Mouse (Mus musculus): ENCODE measurements around the gene Mnt. TPM values are rescaled to one million over a fixed set of nuclear protein-coding genes. Genes with fewer than 3 reads are reported as not detected.

The Mnt gene
- polyA plus RNA-seq (2014; fragmentation: Illumina TruSeq; extraction: RNeasy Lipid Tissue Mini Kit (QIAGEN cat#74804); ENCODE audit: insufficient read depth, low read depth, low replicate concordance), result 6.4 TPM

DNA sequence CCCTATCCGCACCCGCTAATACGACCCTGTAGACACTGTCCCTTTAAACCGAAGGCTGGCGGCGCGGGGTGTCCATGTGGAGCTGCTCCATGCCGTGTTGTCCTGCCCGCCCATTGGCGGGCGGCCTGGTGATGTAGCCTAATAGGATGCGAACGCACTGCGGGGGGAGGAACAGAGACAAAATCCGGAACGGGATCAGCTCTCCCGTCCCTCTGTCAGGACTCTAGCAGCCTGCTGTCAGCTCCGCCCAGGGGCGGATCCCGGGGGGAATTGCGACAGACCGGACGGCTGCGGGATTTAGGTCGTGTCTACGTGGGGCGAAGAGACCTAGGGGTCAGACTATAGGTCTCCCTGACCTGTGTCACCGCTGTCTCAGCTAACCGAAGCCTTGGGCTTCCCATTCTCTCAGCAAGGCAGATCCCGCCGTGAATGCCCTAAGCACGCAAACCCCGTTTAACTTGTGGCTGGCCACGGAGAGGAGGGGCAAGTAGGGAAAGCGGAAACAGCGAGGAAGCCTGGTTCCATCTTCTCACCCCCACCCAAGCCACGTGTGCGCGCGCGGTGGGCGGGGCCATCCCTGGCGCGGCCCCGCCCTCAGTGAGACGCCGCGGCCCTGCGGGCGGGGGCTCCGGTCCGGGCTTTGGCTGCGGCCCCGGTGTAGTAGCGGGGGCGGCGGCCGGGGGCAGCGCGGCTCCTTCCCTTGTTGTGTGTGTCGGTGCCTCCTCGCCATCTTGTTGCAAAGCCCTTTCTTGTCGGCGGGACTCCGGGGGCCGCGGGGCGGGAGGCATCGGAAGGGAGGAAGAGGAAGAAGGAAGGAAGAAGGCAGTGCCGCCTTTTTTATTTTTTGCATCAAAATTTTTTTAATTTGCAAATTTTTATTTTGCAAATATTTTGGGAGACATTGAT, at the start of gene Mnt:
Gene Mnt (plus strand): TSS at position 665 of the 906 bp plus-strand sequence.

Other genes with a start within 250 kb of the Mnt start
- gene Rap1gap2, start 220.0 kb upstream of the Mnt start, polyA plus RNA-seq (2014; fragmentation: Illumina TruSeq; extraction: RNeasy Lipid Tissue Mini Kit (QIAGEN cat#74804); ENCODE audit: insufficient read depth, low read depth, low replicate concordance), result 3.0 TPM
- 0.39 TPM for gene Ccdc92b, start 211.3 kb upstream of the Mnt start, polyA plus RNA-seq (2014; fragmentation: Illumina TruSeq; extraction: RNeasy Lipid Tissue Mini Kit (QIAGEN cat#74804); ENCODE audit: insufficient read depth, low read depth, low replicate concordance)
- 13.7 TPM for gene Cluh, start 181.4 kb upstream of the Mnt start, polyA plus RNA-seq (2014; fragmentation: Illumina TruSeq; extraction: RNeasy Lipid Tissue Mini Kit (QIAGEN cat#74804); ENCODE audit: insufficient read depth, low read depth, low replicate concordance)
- 42.4 TPM for gene Pafah1b1, start 106.2 kb upstream of the Mnt start, polyA plus RNA-seq (2014; fragmentation: Illumina TruSeq; extraction: RNeasy Lipid Tissue Mini Kit (QIAGEN cat#74804); ENCODE audit: insufficient read depth, low read depth, low replicate concordance)
- 7.0 TPM for gene Mettl16, start 60.1 kb upstream of the Mnt start, polyA plus RNA-seq (2014; fragmentation: Illumina TruSeq; extraction: RNeasy Lipid Tissue Mini Kit (QIAGEN cat#74804); ENCODE audit: insufficient read depth, low read depth, low replicate concordance)
- 4.6 TPM for gene Sgsm2, start 66.1 kb downstream of the Mnt start, polyA plus RNA-seq (2014; fragmentation: Illumina TruSeq; extraction: RNeasy Lipid Tissue Mini Kit (QIAGEN cat#74804); ENCODE audit: insufficient read depth, low read depth, low replicate concordance)
- gene Tsr1, start 67.2 kb downstream of the Mnt start, polyA plus RNA-seq (2014; fragmentation: Illumina TruSeq; extraction: RNeasy Lipid Tissue Mini Kit (QIAGEN cat#74804); ENCODE audit: insufficient read depth, low read depth, low replicate concordance), result 9.1 TPM
- 11.0 TPM for gene Smg6, start 94.9 kb downstream of the Mnt start, polyA plus RNA-seq (2014; fragmentation: Illumina TruSeq; extraction: RNeasy Lipid Tissue Mini Kit (QIAGEN cat#74804); ENCODE audit: insufficient read depth, low read depth, low replicate concordance)
- 10.4 TPM for gene Srr, start 95.0 kb downstream of the Mnt start, polyA plus RNA-seq (2014; fragmentation: Illumina TruSeq; extraction: RNeasy Lipid Tissue Mini Kit (QIAGEN cat#74804); ENCODE audit: insufficient read depth, low read depth, low replicate concordance)

Data from lung, adult 10 weeks (tissue).